Mouse (Mus musculus) heart, postnatal 0 days (tissue): ENCODE measurements around the gene Lamc3. TPM values are rescaled to one million over a fixed set of nuclear protein-coding genes. Genes with fewer than 3 reads are reported as not detected.
A peak's percentile ranks its signal among the peaks of the same experiment; 100 is the strongest.

Source experiments
- ATAC-seq: fragments of 200-750 bp; cut with Nextera tagmentation; 2 replicates; pipeline ENCODE4 v1.8.0; 2017; ENCODE audit warnings: low read depth, moderate number of reproducible peaks, moderate library complexity; ENCODE audit not compliant: insufficient read depth
- DNase-seq: peaks from one replicate; pipeline ENCODE4 v3.0.0-alpha.2; 2016; ENCODE audit warnings: low spot score
- H3K27ac ChIP-seq: fragments of 300-500 bp; sonication (generic); 2 replicates; pipeline ENCODE4 v1.5.1; 2014; ENCODE audit warnings: low read depth, mild to moderate bottlenecking
- H3K27me3 ChIP-seq: fragments of 300-500 bp; sonication (generic); 2 replicates; pipeline ENCODE4 v1.6.1; 2014; ENCODE audit warnings: low read length, mixed read lengths; ENCODE audit not compliant: control insufficient read depth, insufficient read depth
- H3K36me3 ChIP-seq: fragments of 300-500 bp; sonication (generic); replicated peaks from 2 replicates; pipeline ENCODE4 v1.6.1; 2014; ENCODE audit warnings: low read length, mixed read lengths; ENCODE audit not compliant: control insufficient read depth, insufficient read depth
- H3K4me1 ChIP-seq: fragments of 300-500 bp; sonication (generic); 2 replicates; pipeline ENCODE4 v1.6.1; 2014; ENCODE audit warnings: antibody characterized with exemption; ENCODE audit not compliant: control insufficient read depth, insufficient read depth
- H3K4me2 ChIP-seq: fragments of 300-500 bp; sonication (generic); 2 replicates; pipeline ENCODE4 v1.6.1; 2014; ENCODE audit warnings: low read depth, mild to moderate bottlenecking, low read length, moderate library complexity
- H3K4me3 ChIP-seq: fragments of 300-500 bp; sonication (generic); 2 replicates; pipeline ENCODE4 v1.5.1; 2014; ENCODE audit warnings: low read depth, low read length
- H3K9ac ChIP-seq: fragments of 300-500 bp; sonication (generic); replicated peaks from 2 replicates; pipeline ENCODE4 v1.6.1; 2014; ENCODE audit warnings: low read depth, low read length, mixed read lengths
- H3K9me3 ChIP-seq: fragments of 300-500 bp; sonication (generic); replicated peaks from 2 replicates; pipeline ENCODE4 v1.6.1; 2016; ENCODE audit warnings: low read length; ENCODE audit not compliant: control insufficient read depth
- CTCF ChIP-seq: IDR thresholded peaks from 2 replicates; pipeline ENCODE4 v1.5.1; 2016; ENCODE audit warnings: antibody characterized with exemption, control low read depth, low read depth
- EP300 ChIP-seq: IDR thresholded peaks from 2 replicates; pipeline ENCODE4 v1.6.1; 2016; ENCODE audit warnings: antibody characterized with exemption, low read depth
- WGBS: fragments of 180-500 bp; shearing (Covaris S2); extraction: QIAGEN DNeasy Blood & Tissue Kit; methylation state at CpG from one replicate; pipeline ENCODE4 v1.1.7; 2014; 5-methylcytosine and 5-hydroxymethylcytosine counted together
- polyA plus RNA-seq: library from polyadenylated mRNA; unstranded; fragments of >200 nt; fragmentation: Nextera tagmentation; extraction: Ambion mirVana; gene quantifications from 2 replicates; pipeline ENCODE4 v1.2.1, GENCODE M21; 2015
- total RNA-seq: library from RNA; depleted of rRNA; stranded (reverse); fragments of >200 nt; gene quantifications from 2 replicates; pipeline ENCODE4 v1.2.3, GENCODE M21; 2014; ENCODE audit warnings: low replicate concordance

Gene Lamc3
- total and polyA plus RNA-seq, 2 experiments from 2014 or later = 0.16 to 0.65 TPM

DNA sequence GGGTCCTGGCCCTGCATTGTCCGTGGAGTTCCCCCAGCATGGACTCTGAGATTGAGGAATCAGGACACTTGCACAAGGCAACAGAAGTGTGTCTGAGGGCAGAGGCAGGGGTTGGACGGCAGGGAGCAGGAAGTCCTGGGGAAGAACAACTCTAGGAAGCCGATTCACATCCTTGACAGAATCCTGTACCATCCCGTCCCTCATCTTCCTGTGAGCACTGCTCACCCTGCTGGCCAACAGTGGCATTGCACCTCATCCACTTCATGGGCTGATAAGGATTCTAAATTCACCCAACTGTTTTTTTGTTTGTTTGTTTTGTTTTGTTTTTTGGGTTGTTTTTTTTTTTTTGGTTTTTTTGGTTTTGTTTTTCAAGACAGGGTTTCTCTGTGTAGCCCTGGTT, 28.0 kb downstream of the Lamc3 start:
- H3K36me3 ChIP-seq = no peaks in the 10 kb centered on the region
- TF ChIP-seq CTCF (peak; percentile 93), EP300 (no peak)
- H3K27ac ChIP-seq = no peak overlapping the region
- no peaks in the 10 kb centered on the region for H3K4me1 ChIP-seq
- WGBS = 22% methylated on average over 4 of the region's 4 CpGs
- no peak overlapping the region for H3K9ac ChIP-seq
- H3K9me3 ChIP-seq = no peaks in the 10 kb centered on the region
- no peak overlapping the region for H3K4me3 ChIP-seq
- ATAC-seq (no peak), DNase-seq (peak; percentile 40)
- no peak overlapping the region for H3K4me2 ChIP-seq
- H3K27me3 ChIP-seq = peaks cover 4% of the 10 kb centered on the region; the same call in 1 of the 2 replicates

DNA sequence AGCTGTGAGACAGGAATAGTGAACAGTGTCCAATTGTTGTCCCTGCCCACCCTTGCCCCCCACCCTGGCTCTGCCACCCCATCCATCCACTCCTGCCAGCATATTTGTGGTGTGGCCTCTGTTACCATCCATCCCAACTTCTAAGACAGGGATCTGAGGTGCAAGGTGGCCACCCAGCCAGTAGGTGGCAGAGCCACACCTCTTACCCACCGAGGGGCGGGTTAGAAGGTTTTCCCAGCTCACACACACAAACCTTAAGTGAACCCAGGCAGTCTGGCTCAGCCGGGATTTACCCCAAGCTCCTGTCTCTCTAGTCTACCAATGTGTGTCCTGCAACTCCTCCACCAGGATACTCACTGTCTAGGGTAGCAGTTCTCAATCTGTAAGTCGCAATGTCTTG, 30.5 kb downstream of the Lamc3 start:
- peak; percentile 18 for DNase-seq
- Histone ChIP-seq H3K4me1 (no peaks in the 10 kb centered on the region), H3K4me3 (no peak overlapping the region), H3K27me3 (peaks cover 14% of the 10 kb centered on the region; the same call in 1 of the 2 replicates), H3K9ac (no peak overlapping the region), H3K36me3 (no peaks in the 10 kb centered on the region), H3K27ac (no peak overlapping the region), H3K4me2 (no peak overlapping the region), H3K9me3 (no peaks in the 10 kb centered on the region)
- TF ChIP-seq CTCF (peak; percentile 70), EP300 (no peak)
- ATAC-seq = no peak
- 24% methylated on average over 4 of the region's 4 CpGs for WGBS

DNA sequence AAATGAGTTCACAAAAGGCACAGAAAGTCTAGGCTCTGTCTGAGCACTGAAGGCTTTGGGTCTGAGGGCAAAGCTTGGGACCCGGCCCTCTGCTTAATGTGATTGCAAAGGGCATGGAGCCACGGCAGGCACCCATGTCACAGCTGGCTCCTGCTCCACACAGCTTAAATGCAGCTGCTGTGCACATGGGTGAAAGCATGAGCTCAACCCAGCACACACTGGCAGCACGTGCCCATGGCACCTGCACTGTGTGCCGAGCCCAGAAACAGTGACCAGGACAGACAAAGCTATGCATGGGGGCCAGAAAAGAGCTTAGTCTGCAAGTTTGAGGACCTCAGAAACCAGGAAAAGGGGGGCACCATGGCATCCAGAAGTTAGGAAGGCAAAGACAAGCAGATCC, 36.6 kb downstream of the Lamc3 start:
- WGBS = 74% methylated on average over 4 of the region's 4 CpGs
- H3K4me3 ChIP-seq = no peak overlapping the region
- H3K9me3 ChIP-seq = no peaks in the 10 kb centered on the region
- no peak overlapping the region for H3K4me2 ChIP-seq
- 0 out of 2 replicates have a peak, but pooled peaks cover 13% of the 10 kb centered on the region for H3K27me3 ChIP-seq
- DNase-seq (no peak), ATAC-seq (no peak)
- no peaks in the 10 kb centered on the region for H3K36me3 ChIP-seq
- no peak overlapping the region for H3K9ac ChIP-seq
- TF ChIP-seq CTCF (no peak), EP300 (no peak)
- H3K27ac ChIP-seq = no peak overlapping the region
- H3K4me1 ChIP-seq = no peaks in the 10 kb centered on the region

DNA sequence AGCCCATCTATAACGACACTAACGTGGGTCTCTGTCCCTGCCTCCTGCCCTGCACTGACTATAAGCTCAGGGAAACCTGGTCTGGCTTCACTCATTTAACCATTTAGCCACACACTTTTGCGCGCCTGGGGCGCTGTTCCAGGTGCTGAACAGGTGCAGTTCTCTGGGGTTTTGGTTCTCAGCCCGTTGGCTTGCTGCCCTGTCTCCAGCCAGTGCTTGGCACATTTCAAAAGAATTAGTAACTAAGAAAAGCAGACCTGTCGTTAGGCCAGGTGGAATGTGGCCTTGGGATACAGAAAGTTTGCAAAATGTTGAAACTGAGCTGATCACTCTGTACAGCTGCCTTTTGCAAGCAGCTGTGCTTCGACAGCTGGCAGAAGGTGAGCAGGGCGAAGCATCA, 37.7 kb downstream of the Lamc3 start:
- DNase-seq (no peak), ATAC-seq (no peak)
- no peaks in the 10 kb centered on the region for H3K4me1 ChIP-seq
- H3K27ac ChIP-seq = no peak overlapping the region
- 0 out of 2 replicates have a peak, but pooled peaks cover 13% of the 10 kb centered on the region for H3K27me3 ChIP-seq
- no peak overlapping the region for H3K9ac ChIP-seq
- TF ChIP-seq EP300 (no peak), CTCF (no peak)
- H3K36me3 ChIP-seq = no peaks in the 10 kb centered on the region
- no peaks in the 10 kb centered on the region for H3K9me3 ChIP-seq
- H3K4me2 ChIP-seq = no peak overlapping the region
- 28% methylated on average over 9 of the region's 9 CpGs for WGBS
- no peak overlapping the region for H3K4me3 ChIP-seq

DNA sequence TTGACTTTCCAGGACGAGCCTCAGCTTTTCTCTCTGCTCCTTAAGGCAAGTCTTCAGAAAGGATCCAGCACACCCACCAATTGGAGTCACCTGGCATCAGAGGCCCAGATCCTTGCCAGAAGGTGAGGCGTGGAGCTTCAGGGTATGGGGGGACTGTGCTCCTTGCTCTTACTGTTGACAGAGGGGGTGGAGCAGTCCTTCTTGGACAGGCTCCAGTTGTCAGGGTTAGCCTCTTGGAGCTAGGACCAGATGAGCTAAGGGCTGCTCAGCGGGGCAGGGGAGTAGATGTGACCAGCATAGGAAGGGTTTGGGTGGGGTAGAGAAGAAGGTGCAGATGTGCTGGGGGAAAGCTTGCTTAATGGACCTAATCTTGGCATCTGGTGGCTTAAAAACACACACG, 38.8 kb downstream of the Lamc3 start:
- Histone ChIP-seq H3K9me3 (no peaks in the 10 kb centered on the region), H3K9ac (no peak overlapping the region), H3K27me3 (0 out of 2 replicates have a peak, but pooled peaks cover 6% of the 10 kb centered on the region)

DNA sequence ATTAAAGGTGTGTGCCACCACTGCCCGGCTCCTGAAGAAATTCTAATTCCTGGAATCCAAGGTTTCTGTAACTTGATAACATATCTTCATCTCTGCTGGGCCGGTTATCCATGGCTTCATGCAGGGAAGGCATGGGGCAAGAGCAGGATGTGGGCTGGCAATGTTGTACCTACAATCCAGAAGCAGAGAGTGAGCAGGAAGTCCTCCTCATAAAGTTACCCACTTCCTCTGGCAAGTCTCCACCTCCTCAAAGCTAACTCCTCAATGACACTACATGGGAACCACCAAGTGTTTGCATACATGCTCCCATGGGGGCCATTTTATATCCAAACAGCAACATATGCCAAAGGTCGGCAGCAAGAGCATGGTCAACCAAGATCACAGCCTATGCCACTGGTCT, 42.6 kb downstream of the Lamc3 start:
- H3K4me1 ChIP-seq = no peaks in the 10 kb centered on the region
- H3K27ac ChIP-seq = no peak overlapping the region
- H3K9me3 ChIP-seq = no peaks in the 10 kb centered on the region
- H3K36me3 ChIP-seq = no peaks in the 10 kb centered on the region
- no peak for ATAC-seq
- DNase-seq = no peak
- H3K9ac ChIP-seq = no peak overlapping the region
- TF ChIP-seq CTCF (no peak), EP300 (no peak)
- H3K4me3 ChIP-seq = no peak overlapping the region
- no peak overlapping the region for H3K4me2 ChIP-seq
- WGBS = 68% methylated on average over 3 of the region's 3 CpGs
- 0 out of 2 replicates have a peak, but pooled peaks cover 2% of the 10 kb centered on the region for H3K27me3 ChIP-seq

More for the DNA sequence above, 38.8 kb downstream of the Lamc3 start:
- Histone ChIP-seq H3K4me1 (no peaks in the 10 kb centered on the region), H3K4me2 (no peak overlapping the region), H3K36me3 (no peaks in the 10 kb centered on the region), H3K4me3 (no peak overlapping the region), H3K27ac (no peak overlapping the region)
- 35% methylated on average over 4 of the region's 4 CpGs for WGBS
- DNase-seq (no peak), ATAC-seq (no peak)
- TF ChIP-seq CTCF (no peak), EP300 (no peak)
